Mouse (Mus musculus) mature B cell (primary cell): ENCODE results near the gene Ubtd2.

Source experiments
- in situ Hi-C: fragments of 300-500 bp; cut with MboI; formaldehyde crosslinking; loops from 2 replicates; pipeline ENCODE4 v1.14.3; 2019

The Ubtd2 gene

DNA sequence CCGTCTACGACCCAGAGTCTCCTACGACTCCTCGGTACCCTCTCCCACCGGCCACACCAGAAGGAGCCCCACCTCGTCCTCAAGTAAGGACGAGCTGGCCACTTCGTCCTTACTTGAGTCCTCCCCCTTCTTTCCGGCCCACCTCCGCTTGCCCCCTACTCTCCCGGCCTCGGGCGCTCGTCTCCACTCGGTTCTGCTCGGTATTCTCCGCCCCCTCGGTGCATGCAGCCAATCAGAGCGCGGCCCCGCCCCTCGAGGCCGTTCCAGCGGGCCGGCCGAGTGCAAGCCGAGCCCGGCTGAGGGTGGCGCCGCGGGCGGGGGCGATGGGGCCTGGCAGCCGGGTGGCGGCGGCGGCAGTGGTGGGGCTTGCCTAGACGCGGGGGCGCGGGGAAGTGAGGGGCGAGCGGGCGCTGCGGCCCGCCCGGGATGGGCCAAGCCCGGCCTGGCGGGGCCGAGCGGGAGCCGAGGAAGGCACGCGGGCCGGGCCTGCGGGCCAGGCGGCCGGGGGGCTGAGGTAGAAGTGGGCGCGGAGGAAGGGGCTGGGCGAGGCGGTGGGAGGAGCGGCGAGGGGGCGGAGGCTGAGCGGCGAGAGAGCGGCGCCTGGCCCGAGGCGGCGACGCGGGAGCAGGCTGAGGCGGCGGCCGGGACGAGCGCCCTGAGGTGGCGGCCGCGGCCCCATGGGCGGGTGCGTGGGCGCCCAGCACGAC is at the start of gene Ubtd2:
Gene Ubtd2 (plus strand): TSS at position 571 of the 707 bp plus-strand sequence.
- in situ Hi-C loops: loop anchor here (25.0 kb wide), 1 partner anchor 132 kb away; no protein-coding TSS in a partner anchor

DNA sequence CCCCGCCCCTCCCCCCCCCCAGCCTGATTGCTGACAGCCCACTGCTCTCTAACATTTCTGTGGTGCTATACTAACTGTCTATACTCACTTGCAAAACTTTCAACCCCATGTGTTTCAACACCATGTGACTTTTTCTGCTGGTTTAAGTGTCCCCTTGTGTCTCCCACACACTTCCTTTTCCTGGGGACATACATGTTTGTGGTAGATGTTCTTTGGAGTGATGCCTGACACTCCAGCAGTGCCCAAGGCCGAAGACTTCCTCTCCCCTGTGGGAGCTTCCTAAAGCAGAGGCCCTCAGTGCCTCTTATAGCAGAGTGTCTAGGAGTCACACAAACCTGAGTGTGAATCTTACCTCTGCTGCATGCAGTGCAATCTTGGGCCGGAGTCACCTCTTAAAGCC is 47.3 kb upstream of the Ubtd2 start:
- in situ Hi-C loops: no loop called here

DNA sequence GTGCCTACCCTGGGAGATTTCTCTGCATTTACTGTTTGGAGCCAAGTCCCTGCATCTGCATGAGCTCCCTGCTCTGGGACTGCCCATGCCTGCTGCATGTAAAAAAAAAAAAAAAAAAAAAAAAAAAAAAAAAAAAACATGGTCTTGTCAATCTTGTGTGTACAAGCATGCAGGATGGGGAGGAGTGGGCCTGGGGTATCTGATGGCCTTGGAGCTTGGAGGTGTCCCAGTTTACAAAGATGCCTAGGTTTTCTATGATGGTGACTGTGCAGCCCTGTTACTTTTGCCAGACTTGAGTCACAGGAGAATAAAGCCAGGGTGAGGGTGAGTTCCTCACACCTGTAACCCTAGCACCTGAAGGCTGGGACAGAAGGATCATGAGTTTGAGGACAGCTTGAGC is 46.1 kb upstream of the Ubtd2 start:
- in situ Hi-C loops: no loop called here

DNA sequence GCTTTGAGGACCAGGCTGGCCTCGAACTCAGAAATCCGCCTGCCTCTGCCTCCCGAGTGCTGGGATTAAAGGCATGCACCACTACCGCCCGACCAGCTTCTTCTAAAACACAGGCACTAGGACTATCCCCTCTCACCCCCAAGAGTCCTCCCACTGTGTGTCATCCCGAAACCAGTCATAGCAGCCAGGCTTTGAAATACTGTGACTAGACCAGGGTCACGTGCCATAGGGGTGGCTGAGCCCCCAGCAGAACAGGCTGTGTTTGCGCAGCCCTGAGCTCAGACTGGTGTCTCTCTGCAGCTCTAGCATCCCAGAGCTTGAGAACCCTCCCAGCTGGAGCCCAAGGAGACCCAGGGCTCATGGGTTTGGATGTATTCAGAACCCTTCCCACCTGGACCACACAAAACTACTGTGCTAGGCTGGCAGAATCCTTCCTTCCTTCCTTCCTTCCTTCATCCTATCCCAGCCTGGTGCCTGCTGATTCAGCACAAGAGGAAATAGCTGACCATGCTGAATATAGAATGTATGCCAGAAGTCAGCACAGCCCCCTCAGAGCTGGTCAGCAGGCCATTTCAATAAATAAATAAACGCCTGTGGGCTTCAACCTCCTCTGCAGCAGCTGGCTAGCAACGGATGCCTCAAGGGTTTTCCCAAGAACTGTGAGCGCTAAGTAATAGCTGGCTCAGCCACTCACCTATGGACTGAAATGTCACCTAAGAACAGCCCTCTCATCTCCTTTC is 45.2 kb upstream of the Ubtd2 start:
- in situ Hi-C loops: no loop called here

DNA sequence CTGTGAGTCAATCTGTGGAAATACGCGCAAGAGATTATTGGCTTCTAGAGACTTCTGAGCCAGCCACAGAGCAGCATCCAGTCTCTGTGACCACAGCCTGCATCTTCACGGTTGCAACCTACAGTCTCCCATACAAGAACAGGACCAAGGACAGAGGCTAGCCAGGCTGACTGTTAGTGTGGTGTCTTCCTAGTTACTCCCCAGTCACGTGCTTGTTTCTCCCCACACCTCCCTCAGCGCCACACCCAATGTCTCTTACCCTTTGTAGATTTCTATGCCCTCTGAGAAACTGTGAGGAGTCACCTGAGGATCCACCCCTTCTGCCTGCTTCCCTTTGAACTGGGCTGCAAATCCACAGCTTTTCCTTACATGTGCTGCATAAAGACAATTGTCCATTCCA is 35.2 kb upstream of the Ubtd2 start:
- in situ Hi-C loops: no loop called here

DNA sequence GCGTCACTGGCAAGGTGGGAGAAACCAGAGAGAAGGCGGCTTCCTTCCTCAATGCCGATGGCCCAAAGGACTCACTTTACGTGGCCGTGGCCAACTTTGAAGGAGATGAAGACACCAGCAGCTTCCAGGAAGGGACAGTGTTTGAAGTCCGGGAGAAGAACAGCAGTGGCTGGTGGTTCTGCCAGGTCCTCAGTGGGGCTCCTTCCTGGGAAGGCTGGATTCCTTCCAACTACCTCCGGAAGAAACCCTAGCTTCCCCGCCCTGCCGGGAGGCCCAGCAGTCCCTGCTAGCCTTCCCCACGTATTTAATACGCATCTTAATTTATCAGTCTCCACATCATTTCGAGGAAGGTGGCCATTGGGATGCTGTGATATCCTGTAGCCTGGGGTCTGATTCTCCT is 31.9 kb upstream of the Ubtd2 start:
- in situ Hi-C loops: no loop called here

DNA sequence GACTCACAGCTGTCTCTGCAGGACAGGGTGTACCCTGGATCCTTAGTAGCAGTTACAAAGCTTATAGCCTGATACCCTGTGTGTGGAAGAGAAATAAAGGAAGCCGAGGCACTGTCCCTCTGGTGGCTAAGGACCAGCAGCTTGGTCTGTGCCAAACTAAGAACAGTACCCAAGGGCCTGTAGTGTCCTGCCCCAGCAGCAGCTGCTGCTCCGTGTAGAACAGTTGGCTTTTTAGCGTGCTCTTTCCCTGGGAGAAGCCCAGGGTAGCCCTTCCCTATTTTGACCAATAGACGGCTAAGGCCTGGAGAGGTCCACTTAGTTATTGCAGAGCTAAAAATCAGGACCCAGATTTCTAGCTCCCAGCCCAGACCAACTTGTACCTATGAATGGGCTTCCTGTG is 30.6 kb upstream of the Ubtd2 start:
- in situ Hi-C loops: no loop called here

DNA sequence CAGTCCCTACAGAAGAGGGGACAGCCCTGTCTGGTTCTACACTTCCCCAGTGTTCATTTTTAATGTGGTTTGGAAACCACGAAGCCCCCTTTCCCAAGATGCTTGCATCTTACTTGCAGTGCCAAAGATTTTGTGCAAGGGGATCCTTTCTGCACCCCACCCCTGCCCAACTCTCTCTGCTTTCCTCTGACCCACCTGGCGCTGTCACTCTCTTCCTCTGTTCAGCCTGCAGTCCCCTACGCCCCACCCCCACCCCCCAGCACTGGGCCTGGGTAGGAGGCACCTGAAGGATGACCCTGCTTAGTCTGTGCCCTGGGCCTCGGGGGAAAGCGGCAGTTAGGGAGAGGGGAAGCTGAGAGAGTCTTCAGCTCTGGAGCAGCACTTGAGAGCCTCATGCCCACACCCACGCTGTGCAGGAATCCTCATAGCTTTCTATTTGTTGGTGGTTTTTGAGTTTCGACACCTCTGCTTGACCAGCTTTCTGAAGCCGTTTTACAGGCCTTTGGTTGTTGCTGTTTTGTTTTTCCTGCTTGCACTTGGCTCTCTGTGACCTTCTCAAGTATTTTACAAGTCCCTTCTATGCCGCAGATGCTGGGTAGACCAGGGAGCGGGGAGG is 30.0 kb upstream of the Ubtd2 start:
- in situ Hi-C loops: loop anchor here (25.0 kb wide), 1 partner anchor 712 kb away; the partner anchor contains the start of gene Fgf18

DNA sequence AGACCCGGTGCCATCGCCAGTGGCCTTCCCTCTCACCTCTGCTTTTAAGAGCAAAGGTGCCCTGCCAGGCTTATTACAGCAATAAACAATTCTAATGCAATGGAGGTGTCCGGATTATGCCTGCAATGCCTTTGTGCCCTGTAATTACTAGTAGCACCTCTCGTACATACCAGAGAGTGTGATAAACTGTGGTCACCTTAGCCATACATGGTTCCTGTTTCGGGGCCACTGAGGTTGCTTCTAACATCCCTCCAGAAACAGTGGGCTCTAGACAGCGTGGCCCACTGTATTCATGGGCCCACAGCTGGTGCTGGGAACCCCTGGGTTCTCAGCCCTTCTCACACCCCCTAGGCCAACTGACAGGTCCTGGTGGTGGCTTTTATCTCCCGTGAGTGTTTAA is 27.6 kb upstream of the Ubtd2 start:
- in situ Hi-C loops: loop anchor here (25.0 kb wide), 1 partner anchor 710 kb away; the partner anchor contains the start of gene Fgf18

DNA sequence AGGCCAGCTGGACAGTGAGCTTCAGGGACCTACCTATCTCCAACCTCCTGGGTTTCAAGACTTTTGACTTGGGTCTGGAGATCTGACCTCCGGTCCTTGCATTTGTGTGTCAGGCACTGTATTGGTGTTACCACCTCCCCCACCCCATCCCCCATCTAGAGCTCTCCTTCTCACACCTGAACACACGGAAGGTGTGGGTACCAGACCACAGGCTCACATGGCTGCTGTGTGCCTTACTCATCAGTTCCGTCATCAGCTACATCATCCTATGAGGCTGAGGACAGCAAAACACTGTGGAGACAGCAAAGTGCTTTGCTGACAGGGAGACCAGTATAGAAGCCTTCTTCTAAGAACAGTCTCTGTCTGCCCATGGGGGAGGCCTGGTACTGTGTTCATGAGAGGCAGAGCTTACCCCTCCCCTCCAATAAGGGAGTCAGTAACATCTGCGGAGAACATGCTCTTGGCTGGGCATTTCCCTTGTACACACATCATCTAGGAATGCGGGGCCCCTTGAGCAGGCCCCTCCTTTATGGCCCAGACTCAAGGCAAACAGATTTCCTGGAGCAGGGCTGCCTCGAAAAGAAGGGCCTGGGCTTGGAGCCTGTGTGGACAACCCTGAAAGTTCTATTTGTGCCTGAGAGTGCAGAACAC is 19.6 kb upstream of the Ubtd2 start:
- in situ Hi-C loops: loop anchor here (25.0 kb wide), 1 partner anchor 702 kb away; the partner anchor contains the start of gene Fgf18

DNA sequence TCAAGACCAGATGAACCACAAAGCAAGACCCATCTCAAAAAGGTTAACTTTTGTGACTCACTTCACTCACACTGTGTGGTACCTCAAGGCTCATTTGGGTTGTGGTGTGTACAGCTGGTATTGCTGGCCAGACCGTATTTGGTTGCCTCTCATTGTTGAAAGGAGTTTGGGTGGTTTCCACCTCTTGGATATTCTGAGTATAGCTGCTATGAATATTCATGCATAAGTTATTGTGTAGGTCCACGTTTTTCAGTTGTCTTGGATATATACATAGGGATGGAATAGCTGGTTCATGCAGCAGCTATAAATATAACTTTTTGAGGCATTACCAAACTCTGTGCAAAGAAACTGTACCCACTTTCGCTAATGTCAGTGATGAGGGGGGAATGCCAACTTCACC is 12.6 kb upstream of the Ubtd2 start:
- in situ Hi-C loops: loop anchor here (25.0 kb wide), 1 partner anchor 695 kb away; the partner anchor contains the start of gene Fgf18

DNA sequence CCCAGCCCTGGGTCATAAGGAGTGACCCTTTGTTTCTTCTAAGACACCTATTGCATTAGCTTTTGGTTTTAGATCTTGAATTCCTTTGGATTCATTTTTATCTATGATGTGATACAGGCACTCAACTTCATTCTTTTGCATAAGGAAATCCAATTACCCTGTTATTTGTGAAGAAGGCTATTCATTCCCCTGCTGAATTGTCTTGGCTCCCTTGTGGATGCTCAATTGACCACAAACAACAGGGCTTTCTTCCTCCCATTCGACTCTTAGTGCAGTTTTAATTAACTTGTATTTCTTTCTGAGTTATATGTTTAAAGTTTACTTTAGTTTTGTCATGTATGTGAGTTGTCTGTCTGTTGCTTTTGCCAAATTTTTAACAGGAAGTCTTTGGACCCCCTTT is 10.9 kb upstream of the Ubtd2 start:
- in situ Hi-C loops: loop anchor here (25.0 kb wide), 1 partner anchor 693 kb away; the partner anchor contains the start of gene Fgf18

DNA sequence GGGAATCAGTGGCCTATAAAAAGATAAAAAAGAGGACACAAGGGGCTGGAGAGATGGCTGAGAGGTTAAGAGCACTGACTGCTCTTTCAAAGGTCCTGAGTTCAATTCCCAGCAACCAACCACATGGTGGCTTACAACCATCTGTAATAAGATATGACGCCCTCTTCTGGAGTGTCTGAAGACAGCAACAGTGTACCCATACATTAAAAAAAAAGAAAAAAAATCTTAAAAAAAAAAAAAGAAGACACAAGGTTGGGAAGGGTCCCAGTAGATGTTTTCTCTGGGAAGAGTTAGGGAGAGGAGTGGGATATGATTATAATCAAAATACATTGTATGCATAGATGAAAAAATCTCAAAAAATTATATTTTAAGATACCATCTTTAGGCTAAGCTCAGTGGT is 10.0 kb upstream of the Ubtd2 start:
- in situ Hi-C loops: loop anchor here (25.0 kb wide), 1 partner anchor 692 kb away; the partner anchor contains the start of gene Fgf18

DNA sequence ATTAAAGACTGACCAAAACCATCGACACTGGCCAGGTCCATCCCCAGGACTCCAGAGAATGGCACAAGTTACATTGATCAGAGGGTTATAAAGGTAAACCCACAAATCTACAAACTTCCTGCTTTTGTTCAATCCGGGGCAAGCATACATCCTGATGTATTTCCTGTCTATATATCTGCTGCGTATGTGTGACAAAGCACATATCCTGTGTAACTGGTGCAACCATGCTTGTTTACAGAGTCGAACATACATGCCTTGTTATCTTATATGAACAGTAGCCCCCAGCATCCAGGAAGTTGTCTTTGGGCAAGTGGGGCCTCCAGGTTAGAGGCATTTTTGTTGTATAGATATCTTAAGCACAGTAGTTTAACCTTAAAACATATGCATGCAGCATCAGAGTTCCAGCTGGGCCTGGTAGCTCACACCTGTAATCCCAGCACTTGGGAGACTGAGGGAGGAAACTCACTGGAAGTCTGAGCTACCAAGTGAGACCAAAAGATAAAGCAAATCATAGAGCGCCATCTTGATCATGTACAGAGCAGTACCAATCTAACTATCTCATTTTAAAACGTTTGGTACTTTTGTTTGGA is 9.4 kb upstream of the Ubtd2 start:
- in situ Hi-C loops: loop anchor here (25.0 kb wide), 1 partner anchor 692 kb away; the partner anchor contains the start of gene Fgf18

DNA sequence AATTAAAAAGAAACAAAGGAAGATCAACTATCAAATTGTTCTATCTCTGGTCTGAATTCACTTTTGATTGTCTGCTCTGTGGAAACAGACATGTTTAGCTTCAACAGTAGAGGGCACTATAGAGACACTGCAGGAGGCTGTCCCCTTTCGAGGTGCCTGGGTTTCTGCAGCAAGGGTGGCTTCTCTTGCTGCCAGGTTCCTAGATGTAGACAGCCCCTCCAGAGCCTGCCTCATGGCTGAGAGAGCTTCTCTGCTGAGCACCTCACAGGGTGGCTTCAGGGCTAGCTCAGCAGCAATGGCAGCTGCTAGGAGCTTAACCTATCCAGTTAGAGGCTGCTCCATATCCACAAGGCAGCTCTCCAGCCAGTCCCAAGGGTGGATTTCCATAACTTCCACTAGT is 5.0 kb upstream of the Ubtd2 start:
- in situ Hi-C loops: loop anchor here (25.0 kb wide), 1 partner anchor 137 kb away; no protein-coding TSS in a partner anchor

DNA sequence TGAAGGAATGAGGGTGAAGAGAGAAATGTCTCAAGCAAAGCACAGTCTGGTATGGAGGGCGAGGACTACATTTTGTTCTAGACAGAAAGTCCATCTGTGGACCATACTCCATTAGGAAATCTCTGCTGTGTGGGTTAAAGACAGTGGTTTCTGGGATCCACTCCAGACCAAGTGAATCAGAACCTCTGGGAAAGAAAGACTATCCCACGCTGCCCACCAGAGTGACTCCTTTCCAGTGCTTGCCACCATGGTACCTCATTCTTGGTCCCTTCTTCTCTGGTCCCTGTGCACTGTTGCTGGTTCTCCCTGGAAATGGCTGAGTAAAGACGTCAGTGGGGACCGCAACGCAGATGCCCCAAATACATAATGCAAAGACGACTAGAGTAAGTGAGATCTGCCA is 3.9 kb upstream of the Ubtd2 start:
- in situ Hi-C loops: loop anchor here (25.0 kb wide), 1 partner anchor 136 kb away; no protein-coding TSS in a partner anchor

DNA sequence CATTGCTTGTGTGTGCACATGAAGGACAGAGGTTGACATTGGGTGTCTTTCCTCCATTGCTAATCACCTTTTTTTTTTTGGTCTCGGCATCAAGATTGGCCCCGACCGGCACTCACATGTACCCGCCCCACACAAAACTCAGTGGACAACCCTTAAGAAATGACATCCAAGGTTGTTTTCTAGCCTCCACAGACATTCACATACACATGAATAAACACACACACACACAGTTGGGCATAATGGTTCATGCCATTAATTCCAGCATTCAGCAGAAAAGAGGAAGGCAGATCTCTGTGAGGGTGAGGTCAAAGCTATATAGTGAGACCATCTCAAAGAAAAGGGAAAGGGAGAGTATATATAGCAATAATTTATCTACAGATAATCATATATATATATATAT is 2.4 kb upstream of the Ubtd2 start:
- in situ Hi-C loops: loop anchor here (25.0 kb wide), 1 partner anchor 135 kb away; no protein-coding TSS in a partner anchor

DNA sequence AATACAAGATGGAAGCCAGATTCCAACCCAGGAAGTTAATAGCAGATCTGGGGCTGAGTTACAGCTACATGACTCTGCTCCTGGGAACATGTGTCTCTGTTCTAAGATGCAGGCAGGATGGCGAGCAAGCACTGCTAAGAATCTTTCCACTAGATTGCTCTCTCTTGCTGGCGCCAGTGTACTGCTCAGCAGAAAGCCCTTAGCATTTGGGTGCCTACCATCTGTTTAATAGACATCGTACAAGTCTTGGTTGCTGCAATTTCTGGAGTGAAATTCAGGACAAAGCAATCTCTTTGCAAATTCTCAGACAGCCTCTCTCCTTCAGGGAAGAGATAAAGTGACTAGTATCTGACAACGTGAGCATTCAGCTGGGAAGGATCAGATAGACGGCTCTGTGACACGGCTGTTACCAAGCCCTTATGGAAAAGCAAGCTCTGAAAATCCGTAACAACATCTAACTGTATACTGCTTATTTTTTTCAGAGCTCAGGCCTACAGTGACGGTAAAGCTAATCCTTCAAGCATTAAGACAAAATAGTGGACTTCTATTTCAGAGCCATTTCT is 1.7 kb upstream of the Ubtd2 start:
- in situ Hi-C loops: loop anchor here (25.0 kb wide), 1 partner anchor 134 kb away; no protein-coding TSS in a partner anchor

DNA sequence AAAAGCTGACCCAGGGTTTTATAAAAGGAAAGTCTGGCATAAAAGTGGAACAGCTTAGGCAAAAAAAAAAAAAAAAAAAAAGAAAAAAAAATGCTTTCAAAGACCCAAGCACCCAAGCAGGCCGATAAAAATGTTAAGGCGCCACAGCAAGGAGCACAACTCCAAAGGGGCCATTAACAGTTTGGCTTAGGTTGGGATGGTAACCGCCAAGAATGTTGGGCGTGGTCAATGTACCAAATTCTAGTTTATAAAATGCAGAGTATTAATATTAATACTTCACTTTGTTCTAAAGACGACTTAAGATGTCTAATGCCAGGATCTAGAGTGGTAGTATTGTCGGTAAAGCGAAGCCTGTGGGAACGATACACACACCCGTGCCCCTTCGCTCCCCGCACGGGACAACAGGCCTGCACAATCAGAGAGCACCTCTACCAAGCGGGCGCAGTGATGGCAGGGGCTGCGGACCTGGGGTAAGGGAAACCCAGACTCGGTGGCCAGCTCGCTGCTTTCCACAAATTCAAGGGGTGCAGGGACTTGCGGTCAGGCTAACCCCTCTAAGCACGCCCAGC is 855 bp upstream of the Ubtd2 start:
- in situ Hi-C loops: loop anchor here (25.0 kb wide), 1 partner anchor 133 kb away; no protein-coding TSS in a partner anchor

DNA sequence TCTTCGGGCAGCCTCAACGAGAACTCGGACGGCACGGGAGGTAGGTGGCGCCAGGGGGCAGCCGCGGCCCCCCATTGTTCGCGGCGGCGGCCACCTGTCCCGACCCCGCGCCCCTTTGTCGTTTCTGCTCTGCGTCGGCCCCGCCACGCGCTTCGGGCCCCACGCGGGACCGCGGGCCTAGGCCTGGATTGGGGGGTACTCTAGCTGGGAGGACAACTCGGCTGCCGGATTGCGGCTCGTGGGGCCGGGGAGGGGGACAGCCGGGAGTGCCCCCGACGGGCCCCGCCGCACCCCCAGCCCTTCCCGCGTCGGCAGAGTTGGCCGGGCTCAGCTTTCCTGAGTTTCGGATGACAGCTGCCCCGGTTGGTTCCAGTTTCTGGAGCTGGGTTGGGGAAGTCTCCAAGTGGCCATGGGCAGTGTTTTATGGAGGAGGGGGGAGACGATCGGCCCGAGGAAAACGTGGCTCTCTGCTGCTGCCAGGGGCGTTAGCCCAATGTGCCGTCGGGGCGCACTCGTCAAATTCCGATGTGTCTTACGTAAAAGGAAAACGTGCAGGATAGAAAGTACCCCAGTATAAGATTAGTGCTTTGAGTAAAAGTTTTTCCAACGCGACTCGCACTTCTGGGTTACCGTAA is 454 bp downstream of the Ubtd2 start:
- in situ Hi-C loops: loop anchor here (25.0 kb wide), 1 partner anchor 132 kb away; no protein-coding TSS in a partner anchor
